Mouse (Mus musculus) midbrain, embryonic 13.5 days (tissue): Measurements from ENCODE around the gene Rbmx. TPM values are rescaled to one million over a fixed set of nuclear protein-coding genes. Genes with fewer than 3 reads are reported as not detected.

Experiments used
- ATAC-seq: fragments of 200-750 bp; cut with Nextera tagmentation; 2 replicates; pipeline ENCODE4 v1.8.0; 2017; ENCODE audit warnings: mild to moderate bottlenecking, moderate TSS enrichment, moderate library complexity
- H3K27ac ChIP-seq: fragments of 300-500 bp; sonication (generic); 2 replicates; pipeline ENCODE4 v1.5.1; 2015; ENCODE audit warnings: inconsistent platforms, mild to moderate bottlenecking, moderate library complexity
- H3K27me3 ChIP-seq: fragments of 300-500 bp; sonication (generic); 2 replicates; pipeline ENCODE4 v1.6.1; 2015; ENCODE audit warnings: mild to moderate bottlenecking, inconsistent platforms
- H3K36me3 ChIP-seq: fragments of 300-500 bp; sonication (generic); 2 replicates; pipeline ENCODE4 v1.6.1; 2015; ENCODE audit warnings: mild to moderate bottlenecking, inconsistent platforms
- H3K4me1 ChIP-seq: fragments of 300-500 bp; sonication (generic); replicated peaks from 2 replicates; pipeline ENCODE4 v1.6.1; 2015; ENCODE audit warnings: inconsistent platforms
- H3K4me2 ChIP-seq: fragments of 300-500 bp; sonication (generic); replicated peaks from 2 replicates; pipeline ENCODE4 v1.6.1; 2015; ENCODE audit warnings: moderate library complexity, mild to moderate bottlenecking, inconsistent platforms
- H3K4me3 ChIP-seq: fragments of 300-500 bp; sonication (generic); replicated peaks from 2 replicates; pipeline ENCODE4 v1.5.1; 2015; ENCODE audit warnings: mild to moderate bottlenecking, inconsistent platforms
- H3K9ac ChIP-seq: fragments of 300-500 bp; sonication (generic); replicated peaks from 2 replicates; pipeline ENCODE4 v1.6.1; 2015; ENCODE audit warnings: mild to moderate bottlenecking, inconsistent platforms
- H3K9me3 ChIP-seq: fragments of 300-500 bp; sonication (generic); 2 replicates; pipeline ENCODE4 v1.6.1; 2016; ENCODE audit warnings: mild to moderate bottlenecking, inconsistent platforms
- WGBS: fragments of 180-500 bp; shearing (Covaris S2); methylation state at CpG from one replicate; pipeline ENCODE4 v1.1.7; 2015; 5-methylcytosine and 5-hydroxymethylcytosine counted together
- polyA plus RNA-seq: library from polyadenylated mRNA; unstranded; fragments of >200 nt; fragmentation: Nextera tagmentation; extraction: Ambion mirVana; gene quantifications from 2 replicates; pipeline ENCODE4 v1.2.1, GENCODE M21; 2015

Gene Rbmx
- 254 and 268 TPM in 2 replicates for polyA plus RNA-seq

GRCm38 (mm10) chrX:57392367-57393246 lies at the start of gene Rbmx:
Gene Rbmx (minus strand): TSS chrX:57393036.
- Histone ChIP-seq H3K4me1 (0 out of 2 replicates have a peak, but pooled peaks cover 6% of the 10 kb centered on the region), H3K36me3 (peaks cover 19% of the 10 kb centered on the region), H3K4me2 (peak within 1 kb of the TSS; percentile 55), H3K9ac (peak within 1 kb of the TSS; percentile 83), H3K27me3 (no peaks in the 10 kb centered on the region), H3K4me3 (peak within 1 kb of the TSS; percentile 58), H3K9me3 (no peaks in the 10 kb centered on the region), H3K27ac (peak within 1 kb of the TSS; percentile 93)
- peak; percentile 96 for ATAC-seq
- WGBS: 19% methylated on average over 50 of the region's 50 CpGs

DNA sequence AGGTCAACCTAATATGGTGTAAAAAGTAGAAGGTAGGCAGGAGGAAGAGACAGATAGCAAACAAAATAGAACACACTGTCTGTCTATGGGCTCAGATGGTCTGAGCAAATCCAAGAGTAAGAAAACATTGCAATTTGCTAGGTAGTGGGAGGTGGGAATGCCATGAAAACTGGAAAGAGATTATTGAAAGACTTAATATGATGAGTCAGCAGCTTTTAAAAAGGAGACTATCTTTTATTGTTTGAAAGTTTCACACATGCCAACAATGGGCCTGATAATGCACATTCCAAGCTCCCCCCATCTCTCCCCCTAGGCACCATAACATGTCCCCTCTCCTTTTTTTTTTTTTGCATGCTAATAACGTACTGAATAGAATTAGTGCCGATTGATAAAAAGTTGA lies 41.1 kb upstream of the Rbmx start:
- H3K27ac ChIP-seq: no peak overlapping the region
- no peak overlapping the region for H3K4me2 ChIP-seq
- H3K36me3 ChIP-seq: no peaks in the 10 kb centered on the region
- no peak overlapping the region for H3K9ac ChIP-seq
- no peaks in the 10 kb centered on the region for H3K9me3 ChIP-seq
- 88% methylated on average over 2 of the region's 2 CpGs for WGBS
- no peaks in the 10 kb centered on the region for H3K4me1 ChIP-seq
- no peak for ATAC-seq
- H3K4me3 ChIP-seq: no peak overlapping the region
- no peaks in the 10 kb centered on the region for H3K27me3 ChIP-seq

GRCm38 (mm10) chrX:57431610-57432009 lies 38.8 kb upstream of the Rbmx start:
- Histone ChIP-seq H3K4me2 (no peak overlapping the region), H3K27ac (no peak overlapping the region), H3K27me3 (no peaks in the 10 kb centered on the region), H3K4me1 (no peaks in the 10 kb centered on the region), H3K4me3 (no peak overlapping the region), H3K36me3 (no peaks in the 10 kb centered on the region), H3K9me3 (no peaks in the 10 kb centered on the region), H3K9ac (no peak overlapping the region)
- 11% methylated on average over 2 of the region's 2 CpGs for WGBS
- ATAC-seq: no peak

DNA sequence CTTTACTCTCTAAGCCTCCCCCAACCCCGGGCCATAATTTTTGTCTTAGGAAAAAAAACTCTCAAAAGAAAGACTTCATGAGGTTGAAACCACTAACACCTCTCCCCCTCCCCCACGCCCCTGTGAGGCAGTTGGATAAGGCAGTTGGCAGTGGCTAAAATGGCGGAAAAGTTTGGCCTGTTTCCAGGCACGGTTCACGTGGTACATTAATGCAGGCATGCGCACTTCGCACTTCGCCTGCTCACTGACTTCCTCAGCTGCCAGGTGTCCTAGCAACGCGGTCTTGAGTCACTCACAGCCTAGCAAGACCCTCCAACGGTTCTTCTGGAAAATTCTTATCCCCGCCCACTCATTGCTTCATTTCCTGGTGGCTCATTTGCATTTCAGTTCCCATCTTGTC lies 15.9 kb upstream of the Rbmx start, which contains the start of gene Gm364:
TSS of gene Gm364 (plus strand) at position 386 of the 400 bp plus-strand sequence.
- H3K27me3 ChIP-seq: no peaks in the 10 kb centered on the region
- WGBS: 87% methylated on average over 12 of the region's 12 CpGs
- no peak within 1 kb of the TSS for H3K4me3 ChIP-seq
- H3K4me1 ChIP-seq: no peaks in the 10 kb centered on the region
- no peaks in the 10 kb centered on the region for H3K36me3 ChIP-seq
- no peak within 1 kb of the TSS for H3K9ac ChIP-seq
- ATAC-seq: no peak
- no peak within 1 kb of the TSS for H3K27ac ChIP-seq
- H3K9me3 ChIP-seq: no peaks in the 10 kb centered on the region
- no peak within 1 kb of the TSS for H3K4me2 ChIP-seq

GRCm38 (mm10) chrX:57403651-57404050 lies 10.8 kb upstream of the Rbmx start:
- no peaks in the 10 kb centered on the region for H3K36me3 ChIP-seq
- H3K9me3 ChIP-seq: no peaks in the 10 kb centered on the region
- no peak overlapping the region for H3K27ac ChIP-seq
- no peak overlapping the region for H3K9ac ChIP-seq
- no peaks in the 10 kb centered on the region for H3K27me3 ChIP-seq
- H3K4me3 ChIP-seq: no peak overlapping the region
- no peak overlapping the region for H3K4me2 ChIP-seq
- ATAC-seq: 0 out of 2 replicates have a peak, but pooled peaks have one; percentile 24
- no peaks in the 10 kb centered on the region for H3K4me1 ChIP-seq

DNA sequence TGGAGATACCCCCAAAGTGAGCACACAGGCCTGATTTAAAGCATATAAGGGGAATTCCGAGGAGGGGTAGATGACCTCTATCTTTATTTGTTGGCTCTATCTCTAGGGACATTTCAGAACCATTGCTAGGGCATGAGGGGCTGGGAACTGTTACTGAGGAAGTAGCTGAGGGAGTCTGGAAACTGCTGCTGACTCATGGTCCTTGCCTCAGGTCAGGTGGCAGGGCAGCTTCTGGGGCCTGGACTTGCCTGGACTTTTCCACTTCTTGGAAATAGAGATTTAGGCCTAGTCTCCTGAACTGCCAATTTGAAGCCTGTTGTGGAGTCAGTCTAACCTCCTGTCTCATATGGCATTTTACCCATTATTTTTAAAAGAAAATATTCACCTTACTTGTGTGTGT lies 8.6 kb upstream of the Rbmx start:
- H3K9me3 ChIP-seq: no peaks in the 10 kb centered on the region

DNA sequence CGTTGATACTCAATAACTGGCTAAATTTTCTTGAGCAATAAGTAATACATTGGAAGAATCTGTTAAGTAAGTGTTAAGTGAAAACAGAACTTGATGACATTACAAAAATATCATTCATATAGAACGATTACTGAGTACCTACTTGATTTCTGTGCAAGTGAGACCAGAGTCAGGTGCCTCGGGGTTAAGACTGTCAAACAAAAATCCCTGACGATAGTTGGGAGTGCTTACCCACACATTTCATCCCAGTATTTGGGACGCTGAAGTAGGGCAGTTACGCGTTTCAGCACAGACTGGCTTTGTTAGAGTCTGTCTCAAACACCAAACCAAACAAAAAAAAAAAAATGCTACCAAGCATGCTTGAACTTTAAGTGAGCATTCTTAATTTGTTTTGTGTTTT lies 576 bp upstream of the Rbmx start:
- Histone ChIP-seq H3K9me3 (no peaks in the 10 kb centered on the region), H3K36me3 (peaks cover 15% of the 10 kb centered on the region), H3K27me3 (no peaks in the 10 kb centered on the region), H3K27ac (no peak overlapping the region), H3K4me3 (peak overlapping the region; percentile 58), H3K4me1 (0 out of 2 replicates have a peak, but pooled peaks cover 6% of the 10 kb centered on the region), H3K9ac (no peak overlapping the region; the same call in 1 of the 2 replicates), H3K4me2 (peak overlapping the region; percentile 43)
- 30% methylated on average over 7 of the region's 7 CpGs for WGBS
- peak; percentile 51 for ATAC-seq

More for the DNA sequence above, 8.6 kb upstream of the Rbmx start:
- Histone ChIP-seq H3K4me1 (no peaks in the 10 kb centered on the region), H3K9ac (no peak overlapping the region), H3K36me3 (no peaks in the 10 kb centered on the region), H3K27me3 (no peaks in the 10 kb centered on the region), H3K4me3 (no peak overlapping the region), H3K27ac (no peak overlapping the region), H3K4me2 (no peak overlapping the region)
- no peak for ATAC-seq
- 79% methylated on average over 1 of the region's 1 CpGs for WGBS

- Histone ChIP-seq H3K36me3 (peaks cover 53% of the 10 kb centered on the region), H3K4me2 (no peak overlapping the region), H3K27ac (no peak overlapping the region), H3K4me3 (no peak overlapping the region), H3K4me1 (no peaks in the 10 kb centered on the region), H3K9me3 (no peaks in the 10 kb centered on the region), H3K27me3 (no peaks in the 10 kb centered on the region), H3K9ac (no peak overlapping the region)
- 67% methylated on average over 5 of the region's 5 CpGs for WGBS
- ATAC-seq: no peak
These were observed 11.9 kb downstream of the Rbmx start for GRCm38 (mm10) chrX:57380915-57381314.

DNA sequence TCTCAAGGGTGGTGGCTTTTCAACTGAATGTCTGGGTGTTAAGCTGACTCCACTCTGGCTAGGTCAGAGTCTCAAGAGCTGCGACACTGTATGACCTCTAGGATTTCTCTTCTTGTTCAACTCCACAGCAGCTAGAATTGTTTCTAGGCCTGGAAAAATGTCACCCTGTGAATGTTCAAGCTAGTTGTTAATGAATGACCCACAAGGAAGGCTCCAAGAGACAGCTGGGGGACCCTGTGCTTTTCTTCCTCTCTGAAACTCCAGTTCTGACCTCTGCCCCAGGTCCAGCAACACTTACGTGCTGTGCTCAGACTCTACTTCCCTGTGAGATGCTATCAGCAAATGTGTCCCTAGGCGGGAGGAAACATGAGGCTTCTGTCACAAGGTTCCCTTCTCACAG lies 14.3 kb downstream of the Rbmx start:
- no peak for ATAC-seq
- Histone ChIP-seq H3K9me3 (no peaks in the 10 kb centered on the region), H3K27me3 (no peaks in the 10 kb centered on the region), H3K36me3 (peaks cover 37% of the 10 kb centered on the region), H3K4me1 (no peaks in the 10 kb centered on the region), H3K4me2 (no peak overlapping the region), H3K9ac (no peak overlapping the region), H3K4me3 (no peak overlapping the region), H3K27ac (no peak overlapping the region)
- 83% methylated on average over 3 of the region's 3 CpGs for WGBS

DNA sequence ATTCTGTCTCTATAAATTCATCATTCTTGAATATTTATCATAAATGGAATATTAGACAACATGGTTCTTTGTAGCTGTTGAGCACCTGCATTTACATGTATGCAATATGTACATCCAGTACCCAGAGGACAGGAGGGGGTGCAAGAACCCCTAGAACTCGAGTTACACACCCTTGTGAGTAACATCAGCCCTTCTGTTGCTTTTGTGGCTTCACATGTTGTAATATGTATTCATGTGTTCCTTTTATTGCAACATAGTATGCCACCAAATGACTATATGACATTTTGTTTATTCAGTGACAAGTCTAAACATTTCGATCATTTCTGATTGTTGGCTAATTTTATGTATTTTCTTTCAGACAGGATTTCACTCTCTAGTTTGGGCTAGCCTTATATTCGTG lies 15.7 kb downstream of the Rbmx start:
- 78% methylated on average over 3 of the region's 3 CpGs for WGBS
- H3K4me2 ChIP-seq: no peak overlapping the region
- H3K4me3 ChIP-seq: no peak overlapping the region
- peaks cover 33% of the 10 kb centered on the region for H3K36me3 ChIP-seq
- no peak overlapping the region for H3K9ac ChIP-seq
- no peaks in the 10 kb centered on the region for H3K27me3 ChIP-seq
- H3K9me3 ChIP-seq: no peaks in the 10 kb centered on the region
- ATAC-seq: no peak
- no peak overlapping the region for H3K27ac ChIP-seq
- H3K4me1 ChIP-seq: no peaks in the 10 kb centered on the region

DNA sequence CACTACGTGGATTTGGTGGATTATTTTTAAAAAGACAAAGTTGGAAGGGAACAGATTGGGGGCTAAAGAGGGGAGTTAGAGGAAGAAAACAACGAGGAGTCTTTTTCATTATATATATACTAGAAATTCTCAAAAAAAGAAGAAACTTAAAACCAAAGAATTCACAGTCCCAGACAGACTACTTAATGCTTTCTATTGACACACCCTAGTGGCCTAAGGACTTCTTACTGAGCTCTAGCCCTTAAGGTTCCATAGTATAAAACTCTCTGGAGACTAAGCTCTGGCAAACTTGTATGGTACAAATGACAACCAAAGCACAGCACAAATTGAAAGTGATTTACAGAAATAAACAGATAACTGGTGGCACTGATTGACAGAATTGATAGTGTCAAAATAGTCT lies 18.8 kb downstream of the Rbmx start:
- ATAC-seq: no peak
- H3K27ac ChIP-seq: no peak overlapping the region
- no peak overlapping the region for H3K4me3 ChIP-seq
- no peaks in the 10 kb centered on the region for H3K27me3 ChIP-seq
- H3K9ac ChIP-seq: no peak overlapping the region
- H3K4me2 ChIP-seq: no peak overlapping the region
- no peaks in the 10 kb centered on the region for H3K9me3 ChIP-seq
- 76% methylated on average over 2 of the region's 2 CpGs for WGBS
- no peaks in the 10 kb centered on the region for H3K4me1 ChIP-seq
- peaks cover 17% of the 10 kb centered on the region for H3K36me3 ChIP-seq

GRCm38 (mm10) chrX:57373543-57373942 lies 19.3 kb downstream of the Rbmx start:
- Histone ChIP-seq H3K27me3 (no peaks in the 10 kb centered on the region), H3K9ac (no peak overlapping the region), H3K36me3 (peaks cover 13% of the 10 kb centered on the region), H3K4me1 (no peaks in the 10 kb centered on the region), H3K4me2 (no peak overlapping the region), H3K9me3 (no peaks in the 10 kb centered on the region), H3K27ac (no peak overlapping the region), H3K4me3 (no peak overlapping the region)
- ATAC-seq: no peak
- 89% methylated on average over 2 of the region's 2 CpGs for WGBS
